ENCODE assay signal across 8 mouse cellular contexts in the genomic region with DNA sequence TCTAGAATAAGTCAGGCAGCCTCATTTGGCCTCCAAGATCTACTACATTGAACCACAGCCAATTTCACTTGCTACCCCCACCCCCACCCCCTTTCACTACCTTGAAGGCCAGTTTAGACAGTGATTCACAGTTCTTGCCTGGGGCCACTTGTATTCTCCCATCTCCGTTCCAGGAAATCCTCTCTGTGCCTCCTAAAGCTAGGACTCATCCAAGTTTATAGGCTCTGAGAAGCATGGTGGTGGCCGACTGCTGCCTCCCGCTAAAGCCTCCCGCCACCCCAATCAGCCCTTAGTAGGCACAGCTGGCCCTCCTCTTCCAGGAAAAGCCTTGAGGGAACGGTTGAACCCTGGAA. TPM values are rescaled to one million over a fixed set of nuclear protein-coding genes. Genes with fewer than 3 reads are reported as not detected.
A peak's percentile ranks its signal among the peaks of the same experiment; 100 is the strongest.
DNase-seq lines count a peak whose midpoint lies in the region; ATAC-seq and TF ChIP-seq lines count a peak whose summit lies in the region.

No protein-coding gene starts in this region.

- peak overlapping the region; percentile 90 for H3K4me2 ChIP-seq in heart, embryonic 12.5 days

- no peak for TF ChIP-seq CTCF in G1E (IDR thresholded peaks at IDR 0.05; ENCODE audit: low read depth, low read length)

- peaks cover 32% of the 10 kb centered on the region for H3K4me1 ChIP-seq in heart, embryonic 12.5 days (replicated peaks)
- peaks cover 88% of the 10 kb centered on the region for H3K4me1 ChIP-seq in G1E (ENCODE audit: insufficient read depth, low read depth, low read length)

- peaks cover 40% of the 10 kb centered on the region for H3K36me3 ChIP-seq in heart, embryonic 12.5 days
- H3K36me3 ChIP-seq in G1E (replicated peaks) = peaks cover 52% of the 10 kb centered on the region

- intact Hi-C loops in heart, postnatal 10 days (cut with DNase I) = loop anchor here (2.0 to 5.0 kb wide), 2 partner anchors 19 to 140 kb away; a partner anchor contains a TSS

- H3K4me3 ChIP-seq in heart, embryonic 12.5 days = peak overlapping the region; percentile 74
- H3K4me3 ChIP-seq in G1E (ENCODE audit: low read depth, low read length) = peak overlapping the region; percentile 98

- WGBS in heart, embryonic 12.5 days = 3% methylated on average over 5 of the region's 5 CpGs

- no peaks in the 10 kb centered on the region for H3K9me3 ChIP-seq in heart, embryonic 12.5 days (replicated peaks)
- H3K9me3 ChIP-seq in G1E (replicated peaks) = no peaks in the 10 kb centered on the region

- peak overlapping the region; percentile 89 for H3K27ac ChIP-seq in heart, embryonic 12.5 days (ENCODE audit: poor library complexity, severe bottlenecking)

- ATAC-seq in heart, embryonic 12.5 days (ENCODE audit: insufficient number of reproducible peaks, low FRiP score) = no peak; the same call in 1 of the 2 replicates
- no peak for ATAC-seq in G1E (ENCODE audit: extremely low read depth, insufficient number of reproducible peaks, low FRiP score, poor library complexity, severe bottlenecking)
- peak; percentile 0 to 12; a peak in 1 of 4 replicates for ATAC-seq in hematopoietic stem cell, adult 5-6 weeks (replicated peaks in 1 of 2; ENCODE audit: insufficient read depth in 1 of 2, low FRiP score in 2 of 2, low TSS enrichment in 1 of 2, low read depth in 1 of 2, poor library complexity in 2 of 2, severe bottlenecking in 2 of 2)
- peak; percentile 3 for ATAC-seq in megakaryocyte progenitor cell, adult 5-6 weeks (replicated peaks; ENCODE audit: poor library complexity)

- H3K9ac ChIP-seq in heart, embryonic 12.5 days = peak overlapping the region; percentile 76

- no peaks in the 10 kb centered on the region for H3K27me3 ChIP-seq in heart, embryonic 12.5 days (replicated peaks)
- H3K27me3 ChIP-seq in G1E (ENCODE audit: insufficient read depth, low read length) = no peaks in the 10 kb centered on the region

- DNase-seq in heart, postnatal 10 days = no peak
- DNase-seq in G1E (ENCODE audit: low spot score) = no peak
- DNase-seq in gastrocnemius, postnatal 4 days (ENCODE audit: low spot score in 2 of 2) = no peak
- no peak for DNase-seq in cerebellum, adult 18-20 months
- no peak for DNase-seq in gastrocnemius, adult 18-20 months (ENCODE audit: low spot score)

RNA-seq across cellular contexts. Expression of a gene that starts 0.5 kb away (rescaled TPM):
- 52.2 and 57.1 TPM in 2 replicates for polyA plus RNA-seq in heart, embryonic 12.5 days (2016; fragmentation: Nextera tagmentation; extraction: Ambion mirVana)
- 10 to 100 TPM; 37.5 to 37.7 TPM for total RNA-seq in heart, postnatal 10 days (2021)
- total RNA-seq in G1E (2014; fragmentation: Nextera tagmentation) = 95.3 and 122 TPM in 2 replicates
- 117 and 138 TPM in 2 replicates for total RNA-seq in G1E (2017)
- 82.4 and 98.1 TPM in 2 replicates for polyA plus RNA-seq in G1E (2012)
- total RNA-seq in hematopoietic stem cell, adult 5-6 weeks (2017) = 35.4 and 39.4 TPM in 2 replicates
- 73.6 and 93.7 TPM in 2 replicates for total RNA-seq in megakaryocyte progenitor cell, adult 5-6 weeks (2015)
- 58.7 and 64.1 TPM in 2 replicates for total RNA-seq in megakaryocyte progenitor cell, adult 5-6 weeks (2017)
- 10 to 100 TPM; 39.1 to 39.6 TPM for total RNA-seq in gastrocnemius, postnatal 4 days (2021)
- 1 to 10 TPM; 5.0 to 6.9 TPM for total RNA-seq in gastrocnemius, adult 18-20 months (2021)

RNA-seq across cellular contexts. Expression of a gene that starts 9.8 kb away (rescaled TPM):
- polyA plus RNA-seq in heart, embryonic 12.5 days (2016; fragmentation: Nextera tagmentation; extraction: Ambion mirVana) = 157 and 163 TPM in 2 replicates
- 10 to 100 TPM; 24.9 to 25.3 TPM for total RNA-seq in heart, postnatal 10 days (2021)
- total RNA-seq in G1E (2014; fragmentation: Nextera tagmentation) (43.7 and 52.5 TPM in 2 replicates), G1E (2017) (86.2 and 97.4 TPM in 2 replicates)
- 153 and 175 TPM in 2 replicates for polyA plus RNA-seq in G1E (2012)
- total RNA-seq in hematopoietic stem cell, adult 5-6 weeks (2017) = 61.3 and 63.3 TPM in 2 replicates
- total RNA-seq in megakaryocyte progenitor cell, adult 5-6 weeks (2015) = 42.5 and 50.4 TPM in 2 replicates
- 87.4 and 89.5 TPM in 2 replicates for total RNA-seq in megakaryocyte progenitor cell, adult 5-6 weeks (2017)
- 10 to 100 TPM; 27.0 to 32.7 TPM for total RNA-seq in gastrocnemius, postnatal 4 days (2021)
- total RNA-seq in gastrocnemius, adult 18-20 months (2021) = under 1 TPM in 1 of 2 experiments, not detected in 1; 0.32 TPM

RNA-seq across cellular contexts. Expression of a gene that starts 18.3 kb away (rescaled TPM):
- 79.7 and 81.3 TPM in 2 replicates for polyA plus RNA-seq in heart, embryonic 12.5 days (2016; fragmentation: Nextera tagmentation; extraction: Ambion mirVana)
- total RNA-seq in heart, postnatal 10 days (2021) = 10 to 100 TPM; 44.3 to 46.2 TPM
- total RNA-seq in G1E (2014; fragmentation: Nextera tagmentation) = 73.5 and 87.0 TPM in 2 replicates
- 124 and 133 TPM in 2 replicates for total RNA-seq in G1E (2017)
- polyA plus RNA-seq in G1E (2012) = 43.4 and 45.0 TPM in 2 replicates
- total RNA-seq in hematopoietic stem cell, adult 5-6 weeks (2017) = 35.9 and 70.3 TPM in 2 replicates
- 66.5 and 94.1 TPM in 2 replicates for total RNA-seq in megakaryocyte progenitor cell, adult 5-6 weeks (2015)
- 90.5 and 104 TPM in 2 replicates for total RNA-seq in megakaryocyte progenitor cell, adult 5-6 weeks (2017)
- 10 to 100 TPM; 51.0 to 53.4 TPM for total RNA-seq in gastrocnemius, postnatal 4 days (2021)
- total RNA-seq in gastrocnemius, adult 18-20 months (2021) = 10 to 100 TPM; 38.6 to 39.2 TPM

RNA-seq across cellular contexts. Expression of a gene that starts 18.3 kb away (rescaled TPM):
- 6.7 and 8.5 TPM in 2 replicates for polyA plus RNA-seq in heart, embryonic 12.5 days (2016; fragmentation: Nextera tagmentation; extraction: Ambion mirVana)
- total RNA-seq in heart, postnatal 10 days (2021) = 10 to 100 TPM; 12.8 to 12.9 TPM
- total RNA-seq in G1E (2014; fragmentation: Nextera tagmentation) (28.3 and 28.5 TPM in 2 replicates), G1E (2017) (5.2 and 6.2 TPM in 2 replicates)
- polyA plus RNA-seq in G1E (2012) = 64.3 and 82.7 TPM in 2 replicates
- 5.2 and 7.0 TPM in 2 replicates for total RNA-seq in hematopoietic stem cell, adult 5-6 weeks (2017)
- 12.0 and 13.7 TPM in 2 replicates for total RNA-seq in megakaryocyte progenitor cell, adult 5-6 weeks (2015)
- total RNA-seq in megakaryocyte progenitor cell, adult 5-6 weeks (2017) = 4.0 and 5.3 TPM in 2 replicates
- total RNA-seq in gastrocnemius, postnatal 4 days (2021) = 10 to 100 TPM; 16.1 to 18.9 TPM
- 1 to 10 TPM; 4.6 to 5.6 TPM for total RNA-seq in gastrocnemius, adult 18-20 months (2021)

RNA-seq across cellular contexts. Expression of a gene that starts 29.9 kb away (rescaled TPM):
- 2.9 and 3.9 TPM in 2 replicates for polyA plus RNA-seq in heart, embryonic 12.5 days (2016; fragmentation: Nextera tagmentation; extraction: Ambion mirVana)
- total RNA-seq in heart, postnatal 10 days (2021) = under 1 TPM; 0.12 to 0.34 TPM
- total RNA-seq in G1E (2014; fragmentation: Nextera tagmentation) (not detected in 2 replicates), G1E (2017) (0.06 and 1.0 TPM in 2 replicates)
- 0.03 and 0.05 TPM in 2 replicates for polyA plus RNA-seq in G1E (2012)
- total RNA-seq in hematopoietic stem cell, adult 5-6 weeks (2017) = 31.3 and 33.8 TPM in 2 replicates
- total RNA-seq in megakaryocyte progenitor cell, adult 5-6 weeks (2015) = 1.1 and 9.0 TPM in 2 replicates
- total RNA-seq in megakaryocyte progenitor cell, adult 5-6 weeks (2017) = 0.12 and 0.95 TPM in 2 replicates
- total RNA-seq in gastrocnemius, postnatal 4 days (2021) = under 1 TPM in 1 of 2 experiments, not detected in 1; 0.10 TPM
- not detected for total RNA-seq in gastrocnemius, adult 18-20 months (2021)

Comparison
In these comparisons a context has a peak if more than half of its experiments do, and no peak if none do; other contexts are left out.
1. RNA of a gene that starts 9.8 kb away (total RNA-seq): 42.5 to 89.5 TPM in megakaryocyte progenitor cell, adult 5-6 weeks, 43.7 to 97.4 TPM in G1E, 61.3 to 63.3 TPM in hematopoietic stem cell, adult 5-6 weeks, 27.0 to 32.7 TPM in gastrocnemius, postnatal 4 days and 24.9 to 25.3 TPM in heart, postnatal 10 days; 0.32 TPM in gastrocnemius, adult 18-20 months; every median in the first group is over 10 times any median in the second.
2. ATAC-seq: peak in hematopoietic stem cell, adult 5-6 weeks (2 of 2) and megakaryocyte progenitor cell, adult 5-6 weeks (single experiment); none in heart, embryonic 12.5 days (single experiment) and G1E (single experiment).